Mouse (Mus musculus) hindlimb bud, embryonic 11.5 days (tissue): Measurements from ENCODE around the gene Klc3.

Experiments used
- DNase-seq: peaks from one replicate; pipeline ENCODE4 v3.0.0-alpha.2; 2012; ENCODE audit warnings: low read depth, low spot score; ENCODE audit errors: extremely low spot score

Klc3 gene

GRCm38 (mm10) chr7:19362276-19362675, 41.6 kb downstream of the Klc3 start:
- no peak for DNase-seq

DNA sequence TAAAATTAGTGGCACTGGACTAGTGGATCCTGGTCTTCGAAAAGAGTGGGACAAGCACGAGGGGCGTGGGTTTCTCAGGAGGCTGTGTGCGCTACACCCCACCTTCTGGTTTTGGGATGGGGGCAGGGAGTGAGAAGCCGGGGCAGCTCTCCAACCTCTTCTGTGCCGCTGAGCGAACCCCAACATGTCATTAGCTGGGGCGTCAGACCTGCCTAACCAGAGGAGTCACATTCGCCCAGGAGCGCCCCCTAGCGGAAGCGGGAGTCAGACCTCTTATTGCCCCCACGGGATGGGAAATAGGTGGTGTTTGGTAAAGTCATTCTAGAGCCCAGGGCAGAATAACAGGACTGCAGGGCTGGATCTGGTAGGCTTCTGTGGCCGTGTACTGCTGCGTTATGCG, 42.2 kb downstream of the Klc3 start:
- no peak for DNase-seq

- no peak for DNase-seq
These were observed 43.0 kb downstream of the Klc3 start for GRCm38 (mm10) chr7:19360944-19361343.

GRCm38 (mm10) chr7:19359892-19360641, 43.8 kb downstream of the Klc3 start:
- DNase-seq: no peak

GRCm38 (mm10) chr7:19359299-19359891, 44.5 kb downstream of the Klc3 start, which contains the start of the genes Cd3eap and Ppp1r13l:
Gene Cd3eap, minus strand, starts transcription at chr7:19359483.
Gene Ppp1r13l, plus strand, starts transcription at chr7:19359749.
- DNase-seq: peak; percentile 96

- DNase-seq: no peak
These were observed 45.3 kb downstream of the Klc3 start for GRCm38 (mm10) chr7:19358634-19359033.

DNA sequence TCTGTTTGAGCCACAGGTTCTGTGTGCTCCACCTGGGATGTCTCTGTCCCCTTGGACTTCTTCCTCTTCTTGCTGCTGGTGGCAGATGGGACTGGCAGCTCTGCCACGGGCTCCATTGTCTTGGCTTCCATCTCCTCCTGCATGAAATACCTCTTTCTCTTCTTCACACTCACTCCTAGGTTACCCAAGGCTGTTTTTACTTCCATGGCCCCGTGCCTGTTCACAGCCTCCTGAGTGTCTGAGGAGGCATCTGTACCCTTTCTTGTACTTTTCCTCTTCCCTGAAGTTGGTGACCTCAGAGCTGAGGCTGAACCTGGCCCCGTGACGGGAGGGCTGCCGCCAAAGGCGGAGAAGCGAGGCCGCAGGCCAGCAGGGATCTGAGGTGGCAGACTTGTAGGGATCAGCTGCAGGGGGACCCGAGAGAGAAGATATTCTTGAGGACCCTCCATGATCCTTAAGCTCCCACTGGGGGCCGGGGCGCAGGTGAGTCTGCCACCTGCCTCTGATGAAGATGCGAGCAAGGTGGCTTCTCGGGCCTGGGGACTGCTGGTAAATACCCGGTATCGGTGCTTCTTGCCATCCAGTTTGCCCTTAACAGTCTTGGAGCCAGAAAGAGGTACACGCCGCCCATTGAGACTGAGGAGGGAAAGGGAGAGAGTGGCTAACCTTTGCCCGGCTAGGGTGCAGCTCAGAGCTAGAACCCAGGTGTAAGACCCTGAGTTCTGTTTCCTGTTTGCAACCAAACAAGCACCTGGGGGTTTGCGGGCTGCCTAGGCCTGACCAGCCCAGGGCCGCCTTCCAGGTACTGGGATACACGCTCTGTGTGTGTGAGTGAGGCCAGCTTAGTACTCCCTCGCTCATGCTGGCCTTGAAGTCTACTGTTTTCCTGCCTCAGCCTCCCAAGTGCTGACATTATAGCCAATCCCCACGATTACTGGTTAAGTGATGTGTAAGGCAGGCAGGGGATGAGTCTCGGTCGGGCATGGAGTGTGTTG, 46.2 kb downstream of the Klc3 start:
- DNase-seq: no peak

GRCm38 (mm10) chr7:19356311-19356710, 47.6 kb downstream of the Klc3 start:
- no peak for DNase-seq

GRCm38 (mm10) chr7:19354991-19355390, 48.9 kb downstream of the Klc3 start:
- no peak for DNase-seq

DNA sequence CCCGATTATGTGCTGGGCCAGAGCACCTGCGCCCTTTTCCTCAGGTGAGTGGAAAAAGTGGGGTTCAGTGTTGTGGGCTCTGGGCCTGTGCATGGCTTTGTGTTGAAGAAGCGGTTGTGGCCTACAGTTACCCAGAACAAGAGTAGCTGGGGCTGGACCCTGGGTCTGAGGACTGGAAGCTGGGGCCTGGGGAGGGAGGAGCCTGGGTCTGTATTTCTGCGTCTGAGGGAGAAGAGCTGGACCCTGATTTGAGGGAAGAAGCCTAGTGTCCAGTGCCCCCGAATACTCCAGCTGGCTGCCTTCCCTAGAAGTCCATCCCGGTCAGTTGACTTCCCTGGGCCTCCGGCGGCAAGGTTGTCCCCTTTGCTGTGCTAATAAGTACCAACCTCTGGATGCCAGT, 53.7 kb downstream of the Klc3 start:
- DNase-seq: no peak

- DNase-seq: no peak
These were observed 54.6 kb downstream of the Klc3 start for GRCm38 (mm10) chr7:19349188-19349915.

DNA sequence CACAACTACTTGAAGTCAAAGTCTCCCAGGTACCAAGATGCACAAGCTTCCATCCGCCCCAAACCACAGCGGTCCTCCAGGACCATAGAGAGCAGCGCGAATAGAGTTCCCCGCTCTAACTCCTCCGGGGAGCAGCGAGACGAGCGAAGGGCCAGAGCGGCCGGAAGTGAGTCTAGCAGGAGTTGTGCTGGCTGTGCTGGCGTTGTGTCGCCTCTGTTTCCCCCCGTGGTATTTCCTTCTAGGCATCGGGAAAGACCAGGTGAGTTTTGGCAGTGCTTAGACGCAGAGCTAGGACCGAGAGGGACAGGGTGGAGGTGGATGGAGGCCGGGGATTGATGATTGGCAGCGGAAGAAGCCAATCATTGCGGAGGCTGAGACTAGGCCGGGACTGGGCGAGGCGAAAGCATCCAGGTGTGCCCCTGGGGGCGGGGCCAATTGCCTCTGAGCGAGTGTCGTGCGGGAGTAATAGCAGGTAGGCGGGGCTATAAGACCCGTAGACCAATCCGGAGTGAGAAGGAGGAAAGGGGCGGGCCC, 58.9 kb downstream of the Klc3 start:
- peak; percentile 97 for DNase-seq
